Mouse (Mus musculus) left cerebral cortex, adult 8-10 months (tissue): ENCODE results near the gene Pik3c2b. TPM values are rescaled to one million over a fixed set of nuclear protein-coding genes. Genes with fewer than 3 reads are reported as not detected.

Experiments used
- DNase-seq, 2 experiments: peaks; one replicate each; pipeline ENCODE4 v3.0.0; 2022; ENCODE audit warnings: low spot score in 2 of 2
- total RNA-seq, 4 experiments: library from RNA; stranded (reverse); gene quantifications; 2 replicates each; pipeline ENCODE4 v1.2.4; 2022

Gene Pik3c2b
- total RNA-seq, 4 experiments from 2014 or later: 19.4 to 22.5 (median 21.3) TPM

DNA sequence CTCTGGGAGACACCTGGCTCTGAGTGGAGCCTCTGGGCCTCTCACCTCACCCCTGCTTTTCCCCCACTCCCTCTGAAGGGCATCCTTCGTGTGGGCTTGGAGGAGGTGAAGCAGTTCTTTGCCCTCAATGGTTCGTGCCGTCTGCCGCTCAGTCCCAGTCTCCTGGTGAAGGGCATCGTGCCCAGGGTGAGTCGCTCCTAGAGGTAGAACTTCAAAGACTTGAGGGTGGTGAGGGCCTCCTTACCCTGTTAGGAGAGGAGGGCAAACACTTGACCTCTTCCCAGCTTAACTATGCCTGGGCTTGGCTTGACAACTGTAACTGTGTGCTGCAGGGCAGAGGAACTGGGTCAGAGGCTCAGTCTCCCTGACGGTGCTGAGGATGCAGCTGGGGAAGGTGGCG, 46.0 kb downstream of the Pik3c2b start:
- no peak for DNase-seq

- no peak for DNase-seq
Measured at GRCm38 (mm10) chr1:133093719-133094118, 48.3 kb downstream of the Pik3c2b start.

DNA sequence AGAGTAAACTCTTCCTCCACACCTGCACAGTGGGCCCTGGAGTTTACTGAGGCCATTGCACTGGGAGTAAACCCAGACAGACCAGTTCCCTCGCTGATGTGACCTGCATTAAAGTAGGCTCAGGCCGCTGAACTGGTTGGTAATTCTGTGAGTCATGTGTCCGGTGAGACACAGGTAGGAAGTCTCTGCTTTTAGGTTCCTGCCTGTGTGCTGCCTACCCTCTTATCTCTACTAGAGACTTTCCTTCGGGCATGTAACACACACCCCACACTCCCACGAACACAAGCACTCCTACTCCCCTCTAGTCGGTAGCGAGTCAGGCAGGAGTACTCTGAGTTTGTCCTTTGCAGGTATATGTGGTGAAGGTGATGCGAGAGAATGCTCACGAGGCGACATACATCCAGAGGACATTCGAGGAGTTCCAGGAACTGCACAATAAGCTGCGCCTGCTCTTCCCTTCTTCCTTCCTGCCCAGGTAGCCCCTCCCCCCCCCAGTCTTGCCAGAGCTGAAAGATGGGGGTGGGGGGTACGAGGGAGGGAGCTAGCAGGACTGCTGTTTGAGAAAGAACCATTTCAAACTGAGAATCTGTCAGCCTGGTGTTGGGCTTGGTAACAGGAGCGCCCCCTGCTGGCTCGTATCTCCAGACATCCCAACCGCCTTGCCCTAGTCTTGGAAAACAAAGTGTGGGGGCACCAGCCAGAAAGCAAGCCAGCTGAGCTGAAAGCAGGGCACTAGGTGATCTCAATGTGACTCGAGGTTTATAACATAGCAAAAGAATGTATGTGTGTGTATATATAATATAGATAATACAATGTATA, 55.7 kb downstream of the Pik3c2b start:
- peak; percentile 49 to 72 for DNase-seq

DNA sequence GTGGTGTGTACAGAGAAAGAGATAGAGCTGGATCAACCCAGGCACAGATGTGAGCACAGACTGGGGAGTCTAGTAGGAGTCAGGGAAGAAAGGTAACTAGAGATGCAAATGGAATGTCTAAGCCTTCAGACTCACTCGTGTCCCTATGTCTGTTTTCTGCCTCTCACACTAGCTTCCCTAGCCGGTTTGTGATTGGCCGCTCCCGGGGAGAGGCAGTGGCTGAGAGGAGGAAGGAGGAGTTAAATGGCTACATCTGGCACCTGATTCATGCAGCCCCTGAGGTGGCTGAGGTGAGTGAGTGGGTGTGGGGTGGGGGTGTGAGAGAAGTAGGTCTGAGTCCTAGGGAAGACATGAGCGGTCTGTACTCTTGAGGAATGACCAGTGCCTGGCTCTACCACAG, 56.6 kb downstream of the Pik3c2b start:
- no peak for DNase-seq

GRCm38 (mm10) chr1:133103315-133103714, 57.8 kb downstream of the Pik3c2b start:
- no peak for DNase-seq

- no peak for DNase-seq
Measured at GRCm38 (mm10) chr1:133103871-133104270, 58.4 kb downstream of the Pik3c2b start.

DNA sequence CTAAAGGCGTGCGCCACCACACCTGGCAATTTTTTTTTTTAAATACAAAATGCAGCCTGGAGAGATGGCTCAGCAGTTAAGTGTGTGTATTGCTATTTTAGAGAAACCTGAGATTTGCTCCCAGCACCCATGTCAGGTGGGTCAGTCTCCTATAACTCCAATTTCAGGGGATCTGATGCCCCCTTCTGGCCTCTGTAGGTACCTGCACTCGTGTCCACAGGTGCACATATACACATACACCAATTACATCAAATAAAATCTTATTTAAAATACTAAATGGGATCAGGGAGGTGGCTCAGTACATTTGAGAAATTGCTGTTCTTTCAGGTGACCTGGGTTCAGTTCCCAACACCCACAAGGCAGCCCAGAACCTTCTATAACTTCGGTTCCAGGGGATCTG, 70.6 kb downstream of the Pik3c2b start:
- no peak for DNase-seq

- DNase-seq: no peak
Measured at GRCm38 (mm10) chr1:133118127-133118526, 72.7 kb downstream of the Pik3c2b start.

GRCm38 (mm10) chr1:133118844-133119243, 73.4 kb downstream of the Pik3c2b start:
- DNase-seq: no peak

DNA sequence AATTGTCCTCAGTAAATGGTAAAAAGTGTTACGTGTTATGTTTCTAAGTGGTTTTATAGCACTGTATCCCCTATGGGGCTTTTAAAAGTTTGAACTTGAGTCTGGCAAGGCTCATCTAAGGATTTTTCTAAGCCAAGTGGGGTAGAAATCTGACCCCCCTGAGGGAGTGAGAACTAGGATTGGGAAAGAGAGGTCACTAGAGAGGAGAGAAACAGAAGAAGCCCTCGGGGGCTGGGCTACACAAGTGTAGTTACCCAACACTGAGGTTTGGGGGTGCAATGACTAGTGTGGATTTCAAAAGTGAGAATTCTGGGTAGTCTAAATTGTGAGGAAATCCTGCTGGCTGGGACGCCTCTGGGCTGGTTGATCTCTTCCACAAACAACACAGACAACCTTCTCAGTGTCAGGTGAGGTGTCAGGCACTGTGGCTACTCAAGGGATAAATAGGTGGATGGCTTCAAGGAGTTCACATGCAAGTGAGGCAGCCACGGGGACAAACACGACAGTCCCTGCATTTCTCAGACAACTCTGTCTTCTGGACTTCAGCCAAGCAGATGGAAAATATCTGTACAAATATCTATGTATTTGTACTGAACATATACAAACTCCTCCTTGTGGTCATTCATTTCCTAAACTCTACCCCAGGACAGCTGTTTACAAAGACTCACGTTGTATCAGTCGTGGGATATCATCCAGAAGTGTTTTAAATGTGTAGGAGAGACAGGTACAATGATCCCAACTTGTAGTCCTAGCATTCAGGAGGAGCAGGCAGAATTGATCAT, 74.7 kb downstream of the Pik3c2b start:
- DNase-seq: no peak

DNA sequence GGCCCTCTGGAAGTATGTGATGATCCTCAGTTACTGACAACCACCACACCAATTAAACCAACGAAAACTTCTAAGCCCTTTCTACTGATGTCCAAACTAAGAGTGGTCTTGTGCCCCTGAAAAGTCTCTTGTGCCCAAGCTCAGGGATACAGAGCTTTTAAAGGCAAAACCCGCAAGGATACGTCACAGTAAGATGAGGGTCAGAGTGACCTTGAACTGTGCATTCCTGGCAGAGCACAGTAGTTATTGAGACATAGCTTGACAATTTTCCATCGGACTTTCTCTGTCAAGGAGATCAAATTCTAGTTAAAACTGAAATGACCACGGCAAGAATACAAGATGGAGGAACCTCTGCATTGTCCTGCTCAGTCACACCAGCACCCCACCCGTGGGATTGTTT, 75.8 kb downstream of the Pik3c2b start:
- no peak for DNase-seq

GRCm38 (mm10) chr1:133124137-133124536, 78.7 kb downstream of the Pik3c2b start:
- DNase-seq: no peak

- no peak for DNase-seq
Measured at GRCm38 (mm10) chr1:133125640-133126364, 80.3 kb downstream of the Pik3c2b start.

DNA sequence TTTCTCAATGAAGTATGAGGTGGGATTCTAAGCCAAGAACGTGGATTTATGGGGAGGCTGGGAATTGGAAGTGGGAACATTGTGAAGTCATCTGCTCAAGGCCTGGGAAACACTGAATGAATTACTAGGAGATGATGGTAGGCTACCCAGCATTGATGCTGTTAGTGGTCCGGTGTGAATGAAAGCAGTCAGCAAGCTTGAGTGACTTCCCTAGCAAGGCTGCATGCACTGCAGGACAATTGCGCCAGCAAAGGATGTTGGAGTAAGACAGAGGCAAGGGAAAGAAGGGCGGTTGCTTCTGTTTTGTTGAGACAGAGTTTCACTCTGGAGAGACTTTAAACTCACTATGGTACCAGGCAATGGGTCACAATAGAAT, 80.9 kb downstream of the Pik3c2b start:
- no peak for DNase-seq

GRCm38 (mm10) chr1:133127328-133127727, 81.9 kb downstream of the Pik3c2b start:
- no peak for DNase-seq

DNA sequence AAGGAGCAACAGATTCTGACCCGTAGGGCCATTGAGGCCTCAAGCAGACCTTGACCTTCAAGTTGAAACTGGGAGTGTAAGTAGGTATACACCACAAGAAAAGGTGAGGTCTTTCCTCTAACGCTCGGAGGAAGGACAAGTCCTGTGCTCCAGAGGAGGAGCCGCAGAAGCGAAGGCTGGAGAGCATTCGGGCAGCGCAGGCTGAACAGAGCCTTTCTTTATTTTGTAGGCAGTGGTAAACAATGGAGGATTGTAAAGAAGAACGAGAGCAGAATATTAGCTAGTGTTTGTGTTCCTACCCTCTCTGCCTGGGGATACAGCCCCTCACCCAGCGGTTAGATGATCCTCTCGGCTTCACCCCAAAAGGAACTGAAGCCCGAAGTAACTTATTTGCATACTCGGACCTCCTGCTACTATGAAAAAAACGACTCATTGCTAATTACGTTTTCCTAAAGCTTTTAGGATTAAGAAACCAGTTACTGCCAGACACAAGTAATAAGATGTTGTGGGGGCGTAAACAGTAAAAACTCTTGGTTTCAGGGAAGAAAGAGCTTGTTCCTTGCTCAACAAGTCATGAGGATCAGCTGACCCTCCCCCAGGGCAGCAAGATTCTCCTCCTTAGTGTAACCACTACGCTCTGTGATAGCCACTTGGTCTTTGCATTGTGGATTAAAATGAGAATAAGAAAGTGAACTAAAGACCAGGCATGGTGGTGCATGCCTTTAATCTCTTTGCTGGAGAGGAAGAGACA, 84.2 kb downstream of the Pik3c2b start:
- peak in 1 of 2 experiments; percentile 16 for DNase-seq

DNA sequence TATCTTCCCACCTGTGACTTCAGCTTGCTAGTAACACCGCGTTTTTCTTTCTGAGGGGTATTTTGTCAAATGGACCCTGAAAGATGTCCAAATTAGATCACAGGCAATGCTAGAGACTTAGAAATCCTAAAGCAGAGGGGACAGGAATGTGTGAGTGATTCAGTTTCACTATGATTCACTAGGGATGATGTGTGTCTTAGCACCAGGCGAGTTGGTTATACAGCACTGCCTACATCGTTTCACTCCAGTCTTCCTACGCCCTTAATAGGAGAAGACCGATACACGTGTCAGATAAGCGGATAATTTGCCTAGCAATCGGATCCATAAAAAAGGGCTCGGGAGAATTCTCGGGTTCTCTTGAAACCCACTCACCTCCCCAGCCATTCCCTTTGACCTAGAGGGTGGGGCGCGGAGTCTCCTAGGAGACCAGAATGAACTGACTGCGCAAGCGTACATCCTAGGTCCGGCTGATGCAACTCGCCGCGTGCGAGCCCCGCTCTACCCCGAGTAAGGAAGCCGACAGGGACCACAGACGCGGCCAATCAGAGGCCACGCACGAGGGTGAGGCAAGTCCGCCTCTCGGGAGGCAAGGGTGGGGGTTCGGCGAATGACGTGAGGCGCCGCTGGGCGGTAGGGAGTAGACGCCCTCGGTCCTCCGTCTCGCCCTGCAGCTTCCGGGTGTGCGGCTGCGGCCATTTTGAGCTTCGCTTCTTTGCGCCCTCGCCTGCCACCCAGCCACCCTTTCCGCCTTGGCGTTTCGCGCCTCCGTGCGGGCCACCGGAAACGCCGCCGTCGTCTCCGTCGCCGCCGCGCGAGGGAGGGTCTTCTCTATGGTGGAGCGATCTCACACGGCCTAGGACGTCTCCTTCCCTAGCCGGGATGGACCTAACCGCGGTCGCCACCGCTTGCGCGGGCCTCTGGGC, 85.4 kb downstream of the Pik3c2b start, which contains the start of gene Ppp1r15b:
Ppp1r15b (plus strand) TSS at position 506 of the 923 bp plus-strand sequence.
- peak; percentile 98 to 100 for DNase-seq

DNA sequence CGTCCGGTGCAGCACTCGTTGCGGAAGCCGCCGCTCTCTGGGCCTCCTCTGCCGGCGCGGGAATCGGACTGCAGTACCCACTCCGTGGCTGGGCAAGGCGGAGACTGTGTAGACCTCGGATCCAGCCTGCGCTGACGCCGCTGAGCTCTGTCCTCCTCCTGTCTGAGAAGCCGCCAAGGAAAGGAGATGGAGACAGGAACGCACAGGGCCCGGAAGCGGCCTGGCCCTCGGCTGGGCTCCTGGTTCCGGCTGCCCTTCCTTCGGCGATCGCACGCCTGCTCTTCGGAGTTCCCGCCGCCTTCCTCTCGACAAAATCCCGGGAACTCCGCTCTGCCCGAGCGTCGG, 86.1 kb downstream of the Pik3c2b start:
- no peak for DNase-seq

- DNase-seq: no peak
Measured at GRCm38 (mm10) chr1:133131936-133132335, 86.5 kb downstream of the Pik3c2b start.
